Mouse (Mus musculus): ENCODE measurements around the gene Esrra. TPM values are rescaled to one million over a fixed set of nuclear protein-coding genes. Genes with fewer than 3 reads are reported as not detected.

The Esrra gene
- 25.1 and 27.2 TPM in 2 replicates for polyA plus RNA-seq (2011; ENCODE audit: insufficient read depth, insufficient read length, low replicate concordance, missing spikeins)

DNA sequence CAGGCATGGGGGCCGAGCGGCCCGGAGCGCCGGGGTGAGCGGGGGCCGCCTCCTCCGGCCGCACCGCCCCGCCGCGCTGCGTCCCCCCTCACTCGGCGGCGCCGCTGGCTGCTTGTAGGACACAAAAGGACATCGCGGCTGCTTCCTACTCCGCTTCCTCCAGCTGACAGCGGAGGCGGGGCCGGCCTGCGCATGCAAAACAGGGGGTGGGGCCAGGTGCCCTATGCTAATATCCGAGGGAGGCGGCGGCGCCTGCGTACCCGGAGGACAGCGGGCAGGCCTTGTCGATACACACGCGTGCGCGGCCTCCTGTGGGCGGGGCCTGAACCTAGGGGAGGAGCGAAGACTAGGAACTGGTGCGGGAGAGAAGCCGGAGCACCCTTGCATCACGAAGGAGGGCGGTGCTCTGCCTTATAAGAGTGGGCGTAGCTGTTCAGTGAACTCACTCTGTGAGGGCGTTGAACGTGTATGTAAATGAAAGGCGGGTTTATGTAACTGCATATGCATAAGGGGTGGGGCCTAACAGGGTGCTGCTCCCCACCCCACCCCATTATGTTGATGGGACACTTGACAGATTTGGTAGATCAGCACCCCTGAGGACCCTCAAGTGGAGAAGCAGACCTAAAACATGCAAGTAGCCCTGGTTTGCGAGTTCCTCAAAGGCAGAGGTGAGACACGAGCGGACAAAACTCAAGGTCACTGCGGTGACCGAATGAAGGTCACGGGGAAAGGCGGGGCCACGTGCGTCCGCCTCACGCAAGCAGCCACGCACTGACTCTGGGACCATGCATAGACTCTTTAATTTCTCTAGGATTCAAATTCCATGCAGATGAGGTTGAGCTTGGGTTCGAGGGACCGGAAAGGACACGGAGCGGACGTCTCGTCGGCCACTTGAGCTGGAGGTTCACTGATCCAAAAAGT is at the start of gene Esrra:
Gene Esrra (minus strand): TSS at position 167 of the 921 bp plus-strand sequence.
- TF ChIP-seq POLR2A (IDR thresholded peaks at IDR 0.05; ENCODE audit: borderline replicate concordance, control insufficient read depth, low read depth, low read length): peak; percentile 89; the same call in 1 of the 2 replicates
- no peak for TF ChIP-seq CTCF (IDR thresholded peaks at IDR 0.05; ENCODE audit: control insufficient read depth, insufficient read depth, low read length)
- Histone ChIP-seq H3K4me3 (replicated peaks; ENCODE audit: control insufficient read depth, low read depth, low read length) (peak within 1 kb of the TSS; percentile 74), H3K27ac (ENCODE audit: control insufficient read depth, insufficient read depth, low read depth, low read length, poor library complexity) (peak within 1 kb of the TSS; percentile 76), H3K4me1 (ENCODE audit: control insufficient read depth, insufficient read depth, low read length) (peaks cover 5% of the 10 kb centered on the region; the same call in 1 of the 2 replicates)
- under 1% methylated on average over 66 of the region's 66 CpGs for WGBS

DNA sequence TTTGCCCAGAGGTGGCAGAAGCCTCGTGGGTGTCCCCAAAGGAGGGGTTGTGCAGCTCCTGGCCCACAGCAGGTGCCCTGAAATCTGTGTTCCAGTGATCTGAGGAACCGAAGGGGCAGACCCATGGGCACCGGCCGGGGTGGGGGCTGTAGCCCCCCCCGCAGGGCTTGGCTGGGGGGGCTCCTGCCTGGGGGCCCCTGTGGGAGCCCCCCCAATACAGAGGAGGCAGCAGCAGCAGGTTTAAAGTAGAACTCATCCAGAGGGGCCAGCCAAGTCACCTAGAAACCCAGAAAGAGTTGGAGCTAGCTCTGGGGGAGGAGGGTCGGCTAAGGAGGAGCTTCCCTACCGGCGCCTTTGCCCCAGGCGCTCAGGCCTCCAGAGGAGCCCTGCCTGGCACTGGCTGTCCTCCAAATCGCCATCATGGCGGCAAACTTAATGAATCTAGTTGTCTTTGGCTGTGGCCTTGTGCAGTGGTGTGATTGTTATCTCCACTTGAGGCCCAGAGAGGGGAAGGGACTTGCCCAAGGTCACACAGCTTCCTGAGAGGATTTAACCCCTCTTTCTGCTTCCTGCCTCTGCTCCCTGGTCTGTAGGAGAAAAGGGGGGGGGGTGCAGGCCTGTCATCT is 49.0 kb upstream of the Esrra start:
- Histone ChIP-seq H3K4me3 (replicated peaks; ENCODE audit: control insufficient read depth, low read depth, low read length) (no peak overlapping the region), H3K4me1 (ENCODE audit: control insufficient read depth, insufficient read depth, low read length) (peaks cover 1% of the 10 kb centered on the region; the same call in 1 of the 2 replicates), H3K27ac (ENCODE audit: control insufficient read depth, insufficient read depth, low read depth, low read length, poor library complexity) (no peak overlapping the region)
- no peak for TF ChIP-seq POLR2A (IDR thresholded peaks at IDR 0.05; ENCODE audit: borderline replicate concordance, control insufficient read depth, low read depth, low read length)
- no peak for TF ChIP-seq CTCF (IDR thresholded peaks at IDR 0.05; ENCODE audit: control insufficient read depth, insufficient read depth, low read length)
- 26% methylated on average over 11 of the region's 11 CpGs for WGBS

DNA sequence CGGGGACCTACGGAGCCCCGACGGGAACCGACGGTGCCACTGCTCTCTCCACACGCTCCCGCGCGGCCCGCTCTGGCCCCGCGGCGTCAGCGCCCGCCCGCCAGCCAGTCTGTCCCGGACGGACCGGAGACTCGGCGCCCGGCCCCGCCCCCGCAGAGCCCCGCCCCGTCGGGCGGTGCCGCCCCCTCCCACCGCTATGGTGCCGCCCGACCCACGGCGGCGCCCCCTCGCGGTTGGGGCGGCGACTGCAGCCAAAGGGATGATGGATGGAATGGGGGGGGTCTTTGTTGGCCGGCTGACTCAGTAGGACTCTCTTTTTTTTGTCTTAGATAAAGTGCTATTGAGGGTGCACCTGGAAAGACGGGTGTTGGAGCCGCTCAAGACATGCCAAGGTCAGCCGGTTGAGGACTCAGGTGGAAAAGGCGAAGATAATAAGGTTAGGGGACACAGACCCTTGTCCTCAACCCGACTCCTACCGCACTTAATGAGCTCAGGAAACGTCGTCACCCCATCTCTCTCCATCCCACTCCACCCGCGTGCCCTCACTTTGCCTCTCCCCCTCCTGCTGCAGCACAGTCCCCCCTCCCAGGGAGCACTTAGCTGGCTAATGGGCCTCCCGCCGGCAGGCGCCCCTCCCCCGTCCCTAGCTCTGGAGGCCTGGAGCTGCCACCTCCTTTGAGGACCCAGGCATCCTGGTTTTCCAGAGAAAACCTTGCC is 48.2 kb upstream of the Esrra start:
- peaks cover 1% of the 10 kb centered on the region; the same call in 1 of the 2 replicates for H3K4me1 ChIP-seq (ENCODE audit: control insufficient read depth, insufficient read depth, low read length)

DNA sequence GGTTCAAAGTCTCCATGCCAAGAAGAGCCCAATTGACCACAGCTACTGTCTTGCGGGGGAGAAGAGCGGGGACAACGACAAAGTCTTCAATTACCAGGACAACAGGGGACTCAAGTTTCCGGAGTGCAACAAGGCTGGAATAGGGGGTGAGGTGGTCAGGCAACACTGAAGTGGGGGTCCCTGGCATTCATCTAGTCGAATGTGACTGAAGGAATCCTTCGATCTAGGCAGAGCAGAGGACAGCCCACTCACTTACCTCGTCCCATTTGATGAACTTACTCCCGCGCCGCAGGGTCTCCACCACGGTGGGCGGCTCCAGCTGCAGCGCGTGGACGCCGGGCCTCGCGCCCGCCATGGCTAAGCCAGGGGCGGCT is 47.7 kb upstream of the Esrra start:
- no peak for TF ChIP-seq CTCF (IDR thresholded peaks at IDR 0.05; ENCODE audit: control insufficient read depth, insufficient read depth, low read length)
- no peak for TF ChIP-seq POLR2A (IDR thresholded peaks at IDR 0.05; ENCODE audit: borderline replicate concordance, control insufficient read depth, low read depth, low read length)
- Histone ChIP-seq H3K4me3 (replicated peaks; ENCODE audit: control insufficient read depth, low read depth, low read length) (peak overlapping the region; percentile 72), H3K27ac (ENCODE audit: control insufficient read depth, insufficient read depth, low read depth, low read length, poor library complexity) (no peak overlapping the region), H3K4me1 (ENCODE audit: control insufficient read depth, insufficient read depth, low read length) (peaks cover 1% of the 10 kb centered on the region; the same call in 1 of the 2 replicates)
- 3% methylated on average over 20 of the region's 20 CpGs for WGBS

More for the DNA sequence above, 48.2 kb upstream of the Esrra start:
- Histone ChIP-seq H3K27ac (ENCODE audit: control insufficient read depth, insufficient read depth, low read depth, low read length, poor library complexity) (no peak overlapping the region), H3K4me3 (replicated peaks; ENCODE audit: control insufficient read depth, low read depth, low read length) (peak overlapping the region; percentile 72)
- TF ChIP-seq CTCF (IDR thresholded peaks at IDR 0.05; ENCODE audit: control insufficient read depth, insufficient read depth, low read length) (peak; percentile 69), POLR2A (IDR thresholded peaks at IDR 0.05; ENCODE audit: borderline replicate concordance, control insufficient read depth, low read depth, low read length) (peak; percentile 40; the same call in 1 of the 2 replicates)
- WGBS: 2% methylated on average over 53 of the region's 55 CpGs

DNA sequence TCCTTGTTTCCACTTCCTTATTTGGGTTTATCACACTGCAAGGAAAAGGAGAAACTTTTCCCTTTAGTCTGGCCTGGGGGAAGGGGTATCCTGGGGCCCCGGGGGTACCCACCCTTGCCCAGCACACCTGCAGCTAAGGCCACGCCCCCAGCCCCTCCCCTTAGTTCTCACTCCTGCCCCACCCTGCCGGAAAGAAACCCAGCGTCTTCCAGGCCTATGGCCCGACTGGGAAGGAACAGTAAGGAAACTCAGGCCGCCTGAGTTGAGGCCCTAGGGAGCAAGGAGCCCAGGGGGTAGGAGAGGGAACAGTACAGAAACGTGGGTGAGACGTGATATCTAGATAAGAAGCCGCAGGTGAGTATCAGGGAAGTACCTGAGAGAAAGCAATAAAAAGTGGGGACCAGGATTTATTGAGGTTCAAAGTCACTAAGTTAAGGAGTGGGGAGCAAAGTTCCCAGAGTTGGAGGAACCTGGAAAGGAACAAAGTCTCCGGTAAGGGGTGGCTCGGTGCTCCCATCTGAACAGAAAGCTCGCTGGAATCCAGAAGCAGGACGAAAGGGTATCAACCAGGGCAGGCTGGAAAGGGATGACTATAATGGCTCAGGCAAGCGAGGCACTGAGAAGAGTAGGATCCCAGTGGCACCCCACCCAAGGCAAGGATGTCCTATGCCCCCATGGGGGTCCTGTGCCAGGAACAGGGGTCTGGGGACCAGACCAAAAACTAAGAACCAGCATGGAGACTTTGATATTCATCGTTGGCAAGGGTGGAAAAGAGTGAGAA is 47.1 kb upstream of the Esrra start:
- TF ChIP-seq CTCF (IDR thresholded peaks at IDR 0.05; ENCODE audit: control insufficient read depth, insufficient read depth, low read length): no peak
- TF ChIP-seq POLR2A (IDR thresholded peaks at IDR 0.05; ENCODE audit: borderline replicate concordance, control insufficient read depth, low read depth, low read length): no peak
- peaks cover 1% of the 10 kb centered on the region; the same call in 1 of the 2 replicates for H3K4me1 ChIP-seq (ENCODE audit: control insufficient read depth, insufficient read depth, low read length)
- peak overlapping the region; percentile 72 for H3K4me3 ChIP-seq (replicated peaks; ENCODE audit: control insufficient read depth, low read depth, low read length)
- no peak overlapping the region for H3K27ac ChIP-seq (ENCODE audit: control insufficient read depth, insufficient read depth, low read depth, low read length, poor library complexity)
- WGBS: 12% methylated on average over 15 of the region's 15 CpGs

DNA sequence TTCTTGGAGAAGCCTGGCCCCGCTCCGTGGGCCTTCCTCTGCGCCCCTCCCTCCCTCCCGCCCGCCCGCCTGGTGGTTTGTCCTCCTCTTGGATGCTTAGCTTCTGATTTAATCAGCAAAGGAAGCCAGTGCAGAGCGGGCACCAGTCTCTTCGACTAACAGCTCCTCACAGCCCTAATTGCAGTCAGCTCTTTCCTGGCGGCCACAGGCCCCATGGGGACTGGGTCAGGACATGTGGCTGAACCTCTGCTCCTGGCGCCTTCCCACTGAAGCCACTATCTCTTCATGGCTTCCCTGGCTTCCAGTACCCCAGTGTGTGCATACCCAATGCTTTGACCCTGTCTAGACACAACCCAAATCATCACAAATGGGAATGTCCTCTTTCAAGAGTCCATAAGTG is 34.8 kb upstream of the Esrra start:
- TF ChIP-seq CTCF (IDR thresholded peaks at IDR 0.05; ENCODE audit: control insufficient read depth, insufficient read depth, low read length) (no peak), POLR2A (IDR thresholded peaks at IDR 0.05; ENCODE audit: borderline replicate concordance, control insufficient read depth, low read depth, low read length) (no peak)
- Histone ChIP-seq H3K4me1 (ENCODE audit: control insufficient read depth, insufficient read depth, low read length) (peaks cover 2% of the 10 kb centered on the region; the same call in 1 of the 2 replicates), H3K4me3 (replicated peaks; ENCODE audit: control insufficient read depth, low read depth, low read length) (no peak overlapping the region), H3K27ac (ENCODE audit: control insufficient read depth, insufficient read depth, low read depth, low read length, poor library complexity) (no peak overlapping the region)
- 72% methylated on average over 10 of the region's 10 CpGs for WGBS

DNA sequence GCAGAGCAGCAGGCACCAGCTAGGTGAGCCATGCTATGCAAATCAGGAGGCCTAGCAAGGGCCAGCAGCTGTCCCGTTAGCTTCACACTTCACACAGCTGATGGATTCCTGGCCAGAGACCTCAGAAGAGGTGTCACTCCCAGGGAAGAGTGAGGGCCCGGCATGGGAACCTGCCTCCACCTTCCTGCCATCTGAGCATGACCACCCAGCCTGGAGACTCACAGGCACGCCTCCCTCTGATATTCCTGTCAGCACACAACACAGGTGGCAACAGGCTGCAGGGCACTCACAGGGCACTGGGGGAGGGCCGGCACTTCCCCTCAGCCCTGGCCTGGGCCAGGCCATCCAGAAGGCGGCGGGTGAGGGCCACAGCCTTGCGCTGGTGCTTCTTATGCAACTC is 33.8 kb upstream of the Esrra start:
- TF ChIP-seq CTCF (IDR thresholded peaks at IDR 0.05; ENCODE audit: control insufficient read depth, insufficient read depth, low read length): no peak
- no peak for TF ChIP-seq POLR2A (IDR thresholded peaks at IDR 0.05; ENCODE audit: borderline replicate concordance, control insufficient read depth, low read depth, low read length)
- 61% methylated on average over 7 of the region's 7 CpGs for WGBS
- H3K4me1 ChIP-seq (ENCODE audit: control insufficient read depth, insufficient read depth, low read length): peaks cover 2% of the 10 kb centered on the region; the same call in 1 of the 2 replicates
- no peak overlapping the region for H3K27ac ChIP-seq (ENCODE audit: control insufficient read depth, insufficient read depth, low read depth, low read length, poor library complexity)
- H3K4me3 ChIP-seq (replicated peaks; ENCODE audit: control insufficient read depth, low read depth, low read length): no peak overlapping the region
